Mouse (Mus musculus) midbrain, embryonic 16.5 days (tissue): ENCODE measurements around the gene Tecpr2. TPM values are rescaled to one million over a fixed set of nuclear protein-coding genes. Genes with fewer than 3 reads are reported as not detected.

Experiments used
- ATAC-seq: fragments of 200-750 bp; cut with Nextera tagmentation; 2 replicates; pipeline ENCODE4 v1.8.0; 2017; ENCODE audit warnings: moderate TSS enrichment
- H3K27ac ChIP-seq: fragments of 300-500 bp; sonication (generic); 2 replicates; pipeline ENCODE4 v1.5.1; 2014; ENCODE audit warnings: mild to moderate bottlenecking, low read length, mixed read lengths
- H3K27me3 ChIP-seq: fragments of 300-500 bp; sonication (generic); 2 replicates; pipeline ENCODE4 v1.6.1; 2014; ENCODE audit warnings: low read depth, low read length, mixed read lengths; ENCODE audit not compliant: control insufficient read depth, insufficient read depth
- H3K36me3 ChIP-seq: fragments of 300-500 bp; sonication (generic); 2 replicates; pipeline ENCODE4 v1.6.1; 2014; ENCODE audit warnings: mild to moderate bottlenecking, low read length, moderate library complexity, mixed read lengths; ENCODE audit not compliant: control insufficient read depth, insufficient read depth
- H3K4me1 ChIP-seq: fragments of 300-500 bp; sonication (generic); 2 replicates; pipeline ENCODE4 v1.6.1; 2014; ENCODE audit warnings: mild to moderate bottlenecking, low read length, mixed read lengths; ENCODE audit not compliant: control insufficient read depth, insufficient read depth
- H3K4me2 ChIP-seq: fragments of 300-500 bp; sonication (generic); 2 replicates; pipeline ENCODE4 v1.6.1; 2014; ENCODE audit warnings: mild to moderate bottlenecking, low read length, mixed read lengths
- H3K4me3 ChIP-seq: fragments of 300-500 bp; sonication (generic); 2 replicates; pipeline ENCODE4 v1.5.1; 2014; ENCODE audit warnings: low read depth, mild to moderate bottlenecking, low read length, moderate library complexity, mixed read lengths
- H3K9ac ChIP-seq: fragments of 300-500 bp; sonication (generic); 2 replicates; pipeline ENCODE4 v1.6.1; 2014; ENCODE audit warnings: low read depth, low read length, mixed read lengths
- H3K9me3 ChIP-seq: fragments of 300-500 bp; sonication (generic); replicated peaks from 2 replicates; pipeline ENCODE4 v1.6.1; 2014; ENCODE audit warnings: mild to moderate bottlenecking, low read length, mixed read lengths; ENCODE audit not compliant: control insufficient read depth, poor library complexity, severe bottlenecking
- WGBS: fragments of 180-500 bp; shearing (Covaris S2); extraction: QIAGEN DNeasy Blood & Tissue Kit; methylation state at CpG from one replicate; pipeline ENCODE4 v1.1.7; 2014; 5-methylcytosine and 5-hydroxymethylcytosine counted together
- polyA plus RNA-seq: library from polyadenylated mRNA; unstranded; fragments of >200 nt; fragmentation: Nextera tagmentation; extraction: Ambion mirVana; gene quantifications from 2 replicates; pipeline ENCODE4 v1.2.1, GENCODE M21; 2015

Tecpr2 gene
- polyA plus RNA-seq, 1 experiment from 2014 or later: 8.4 TPM

GRCm38 (mm10) chr12:110983714-110984113 is 94.7 kb downstream of the Tecpr2 start:
- Histone ChIP-seq H3K4me3 (no peak overlapping the region), H3K9me3 (no peaks in the 10 kb centered on the region), H3K4me1 (no peaks in the 10 kb centered on the region; the same call in 1 of the 2 replicates), H3K9ac (no peak overlapping the region), H3K27me3 (no peaks in the 10 kb centered on the region; the same call in 1 of the 2 replicates), H3K36me3 (no peaks in the 10 kb centered on the region), H3K4me2 (no peak overlapping the region), H3K27ac (no peak overlapping the region)
- no peak for ATAC-seq
- 80% methylated on average over 8 of the region's 8 CpGs for WGBS

GRCm38 (mm10) chr12:110984598-110984997 is 95.5 kb downstream of the Tecpr2 start:
- Histone ChIP-seq H3K4me1 (no peaks in the 10 kb centered on the region), H3K4me2 (no peak overlapping the region), H3K27ac (no peak overlapping the region), H3K36me3 (no peaks in the 10 kb centered on the region), H3K9ac (no peak overlapping the region), H3K4me3 (no peak overlapping the region), H3K9me3 (no peaks in the 10 kb centered on the region), H3K27me3 (no peaks in the 10 kb centered on the region; the same call in 1 of the 2 replicates)
- 73% methylated on average over 4 of the region's 4 CpGs for WGBS
- no peak for ATAC-seq

- no peak overlapping the region for H3K9ac ChIP-seq
- H3K4me3 ChIP-seq: no peak overlapping the region
- H3K9me3 ChIP-seq: no peaks in the 10 kb centered on the region
- no peak overlapping the region for H3K4me2 ChIP-seq
- no peaks in the 10 kb centered on the region; the same call in 1 of the 2 replicates for H3K27me3 ChIP-seq
- ATAC-seq: no peak
- H3K4me1 ChIP-seq: no peaks in the 10 kb centered on the region
- 86% methylated on average over 9 of the region's 9 CpGs for WGBS
- no peak overlapping the region for H3K27ac ChIP-seq
- H3K36me3 ChIP-seq: no peaks in the 10 kb centered on the region
Observed at GRCm38 (mm10) chr12:110985141-110985540, 96.1 kb downstream of the Tecpr2 start.

- WGBS: 86% methylated on average over 11 of the region's 11 CpGs
- ATAC-seq: no peak
Observed at GRCm38 (mm10) chr12:110986536-110987425, 97.7 kb downstream of the Tecpr2 start.

GRCm38 (mm10) chr12:110989409-110989808 is 100.3 kb downstream of the Tecpr2 start:
- Histone ChIP-seq H3K9me3 (no peaks in the 10 kb centered on the region), H3K4me3 (no peak overlapping the region), H3K27me3 (no peaks in the 10 kb centered on the region), H3K27ac (no peak overlapping the region), H3K4me1 (no peaks in the 10 kb centered on the region), H3K36me3 (no peaks in the 10 kb centered on the region), H3K4me2 (no peak overlapping the region), H3K9ac (no peak overlapping the region)
- 92% methylated on average over 3 of the region's 3 CpGs for WGBS
- ATAC-seq: no peak

More at GRCm38 (mm10) chr12:110986536-110987425, 97.7 kb downstream of the Tecpr2 start:
- no peak overlapping the region for H3K9ac ChIP-seq
- no peaks in the 10 kb centered on the region for H3K36me3 ChIP-seq
- H3K4me1 ChIP-seq: no peaks in the 10 kb centered on the region
- no peaks in the 10 kb centered on the region for H3K27me3 ChIP-seq
- H3K27ac ChIP-seq: no peak overlapping the region
- no peak overlapping the region for H3K4me3 ChIP-seq
- no peaks in the 10 kb centered on the region for H3K9me3 ChIP-seq
- H3K4me2 ChIP-seq: no peak overlapping the region

GRCm38 (mm10) chr12:110990500-110990899 is 101.4 kb downstream of the Tecpr2 start:
- H3K27me3 ChIP-seq: no peaks in the 10 kb centered on the region
- no peak overlapping the region for H3K27ac ChIP-seq
- no peak overlapping the region for H3K9ac ChIP-seq
- no peak overlapping the region for H3K4me3 ChIP-seq
- H3K36me3 ChIP-seq: no peaks in the 10 kb centered on the region
- no peaks in the 10 kb centered on the region for H3K9me3 ChIP-seq
- no peaks in the 10 kb centered on the region for H3K4me1 ChIP-seq
- ATAC-seq: no peak
- no peak overlapping the region for H3K4me2 ChIP-seq
- WGBS: 91% methylated on average over 7 of the region's 7 CpGs

- Histone ChIP-seq H3K9ac (peak overlapping the region; percentile 66), H3K27ac (no peak overlapping the region; the same call in 1 of the 2 replicates), H3K36me3 (no peaks in the 10 kb centered on the region), H3K4me3 (peak overlapping the region; percentile 45), H3K4me1 (no peaks in the 10 kb centered on the region), H3K27me3 (no peaks in the 10 kb centered on the region), H3K4me2 (peak overlapping the region; percentile 63), H3K9me3 (no peaks in the 10 kb centered on the region)
- WGBS: 1% methylated on average over 23 of the region's 23 CpGs
- peak; percentile 86 for ATAC-seq
Observed at GRCm38 (mm10) chr12:110991361-110992127, 102.5 kb downstream of the Tecpr2 start.

GRCm38 (mm10) chr12:110992128-110992553 is 103.1 kb downstream of the Tecpr2 start:
- Histone ChIP-seq H3K27me3 (no peaks in the 10 kb centered on the region), H3K27ac (peak overlapping the region; percentile 29; the same call in 1 of the 2 replicates), H3K4me3 (peak overlapping the region; percentile 45), H3K9ac (peak overlapping the region; percentile 66), H3K9me3 (no peaks in the 10 kb centered on the region), H3K36me3 (no peaks in the 10 kb centered on the region), H3K4me2 (peak overlapping the region; percentile 63), H3K4me1 (no peaks in the 10 kb centered on the region)
- peak; percentile 85 for ATAC-seq
- 1% methylated on average over 23 of the region's 24 CpGs for WGBS
